Mouse (Mus musculus) heart, adult 2 months (tissue): ENCODE measurements around the gene Med17. TPM values are rescaled to one million over a fixed set of nuclear protein-coding genes. Genes with fewer than 3 reads are reported as not detected.

Experiments used
- DNase-seq, 2 experiments: peaks; one replicate each; pipeline ENCODE4 v3.0.0; 2021
- H3K27ac ChIP-seq: fragments of 200-600 bp; 2 replicates; pipeline ENCODE4 v1.8.1; 2022
- H3K27me3 ChIP-seq: fragments of 200-500 bp; 2 replicates; pipeline ENCODE4 v1.6.1; 2012; ENCODE audit warnings: mild to moderate bottlenecking, low read length, inconsistent platforms, mixed read lengths; ENCODE audit not compliant: control insufficient read depth, insufficient read depth
- H3K36me3 ChIP-seq: fragments of 200-500 bp; 2 replicates; pipeline ENCODE4 v1.6.1; 2012; ENCODE audit warnings: low read length, inconsistent platforms; ENCODE audit not compliant: control insufficient read depth, insufficient read depth
- H3K4me1 ChIP-seq: fragments of 200-500 bp; 2 replicates; pipeline ENCODE4 v1.6.1; 2011; ENCODE audit warnings: low read length; ENCODE audit not compliant: control insufficient read depth, insufficient read depth
- H3K4me3 ChIP-seq: fragments of 200-600 bp; 2 replicates; pipeline ENCODE4 v1.8.1; 2022
- H3K79me2 ChIP-seq: fragments of 200-500 bp; replicated peaks from 2 replicates; pipeline ENCODE4 v1.6.1; 2012; ENCODE audit warnings: mild to moderate bottlenecking, inconsistent platforms, low read length, moderate library complexity, mixed read lengths; ENCODE audit not compliant: control insufficient read depth, insufficient read depth
- H3K9ac ChIP-seq: fragments of 200-500 bp; 2 replicates; pipeline ENCODE4 v1.6.1; 2012; ENCODE audit warnings: low read depth, mild to moderate bottlenecking, control low read depth, inconsistent platforms, low read length, mixed read lengths
- CTCF ChIP-seq: fragments of 200-600 bp; IDR thresholded peaks from 2 replicates; pipeline ENCODE4 v1.8.1; 2022; ENCODE audit warnings: antibody characterized with exemption, mild to moderate bottlenecking, moderate library complexity
- EP300 ChIP-seq: fragments of 200-500 bp; IDR thresholded peaks from 2 replicates; pipeline ENCODE4 v1.6.1; 2011; ENCODE audit warnings: low read depth, low read length, control low read depth; ENCODE audit not compliant: insufficient read depth
- POLR2A ChIP-seq: fragments of 200-500 bp; IDR thresholded peaks from 2 replicates; pipeline ENCODE4 v1.6.1; 2011; ENCODE audit warnings: mild to moderate bottlenecking, low read depth, low read length, control low read depth; ENCODE audit not compliant: insufficient read depth
- WGBS: fragments of 180-500 bp; shearing (Covaris S2); methylation state at CpG from one replicate; pipeline ENCODE4 v1.1.7; 2018; 5-methylcytosine and 5-hydroxymethylcytosine counted together
- intact Hi-C: fragments of 180-260 bp; cut with DNase I; formaldehyde crosslinking; loops from one replicate; pipeline ENCODE4 v1.15.1; 2025
- polyA plus RNA-seq: library from polyadenylated mRNA; depleted of rRNA; stranded (reverse); fragments of >200 nt; gene quantifications from 2 replicates; pipeline ENCODE4 v1.2.3, GENCODE M21; 2012
- total RNA-seq, 2 experiments: library from RNA; stranded (reverse); gene quantifications; 2 replicates each; pipeline ENCODE4 v1.2.3; 2021

Med17 gene
- total and polyA plus RNA-seq, 3 experiments: 10.3 to 14.6 (median 14.3) TPM

- peak overlapping the region; percentile 39 for H3K4me3 ChIP-seq
- DNase-seq: no peak
- WGBS: 58% methylated on average over 16 of the region's 16 CpGs
Measured at GRCm38 (mm10) chr9:15238297-15238990, 41.3 kb downstream of the Med17 start.

GRCm38 (mm10) chr9:15237516-15238296, 42.0 kb downstream of the Med17 start:
- H3K36me3 ChIP-seq: no peaks in the 10 kb centered on the region
- H3K4me1 ChIP-seq: peaks cover 4% of the 10 kb centered on the region
- no peaks in the 10 kb centered on the region for H3K79me2 ChIP-seq
- no peak overlapping the region for H3K9ac ChIP-seq
- intact Hi-C loops: no loop called here
- 32% methylated on average over 14 of the region's 14 CpGs for WGBS
- peak in 1 of 2 experiments; percentile 11 for DNase-seq
- TF ChIP-seq CTCF: no peak
- no peak for TF ChIP-seq EP300
- no peak for TF ChIP-seq POLR2A
- H3K27ac ChIP-seq: no peak overlapping the region; the same call in 1 of the 2 replicates
- H3K4me3 ChIP-seq: no peak overlapping the region
- peaks cover 2% of the 10 kb centered on the region; the same call in 1 of the 2 replicates for H3K27me3 ChIP-seq

More at GRCm38 (mm10) chr9:15238297-15238990, 41.3 kb downstream of the Med17 start:
- Histone ChIP-seq H3K27ac (no peak overlapping the region; the same call in 1 of the 2 replicates), H3K79me2 (no peaks in the 10 kb centered on the region), H3K9ac (no peak overlapping the region), H3K36me3 (no peaks in the 10 kb centered on the region), H3K27me3 (peaks cover 2% of the 10 kb centered on the region; the same call in 1 of the 2 replicates), H3K4me1 (peaks cover 4% of the 10 kb centered on the region)
- TF ChIP-seq CTCF: no peak
- TF ChIP-seq EP300: no peak
- TF ChIP-seq POLR2A: no peak
- intact Hi-C loops: no loop called here

GRCm38 (mm10) chr9:15235986-15236385, 43.7 kb downstream of the Med17 start:
- TF ChIP-seq POLR2A (no peak), EP300 (no peak), CTCF (no peak)
- Histone ChIP-seq H3K36me3 (no peaks in the 10 kb centered on the region), H3K4me3 (no peak overlapping the region), H3K27ac (no peak overlapping the region), H3K4me1 (peaks cover 4% of the 10 kb centered on the region), H3K79me2 (no peaks in the 10 kb centered on the region), H3K9ac (no peak overlapping the region), H3K27me3 (peaks cover 2% of the 10 kb centered on the region; the same call in 1 of the 2 replicates)
- intact Hi-C loops: no loop called here
- 91% methylated on average over 3 of the region's 3 CpGs for WGBS
- no peak for DNase-seq

GRCm38 (mm10) chr9:15233604-15234003, 46.1 kb downstream of the Med17 start:
- WGBS: 81% methylated on average over 1 of the region's 1 CpGs
- Histone ChIP-seq H3K79me2 (no peaks in the 10 kb centered on the region), H3K27me3 (no peaks in the 10 kb centered on the region; the same call in 1 of the 2 replicates), H3K27ac (no peak overlapping the region), H3K4me1 (peaks cover 2% of the 10 kb centered on the region), H3K36me3 (no peaks in the 10 kb centered on the region), H3K4me3 (no peak overlapping the region), H3K9ac (no peak overlapping the region)
- TF ChIP-seq CTCF: no peak
- TF ChIP-seq EP300: no peak
- no peak for TF ChIP-seq POLR2A
- intact Hi-C loops: no loop called here
- no peak for DNase-seq

GRCm38 (mm10) chr9:15232445-15232844, 47.3 kb downstream of the Med17 start:
- Histone ChIP-seq H3K36me3 (no peaks in the 10 kb centered on the region), H3K4me1 (no peaks in the 10 kb centered on the region), H3K27ac (no peak overlapping the region), H3K27me3 (no peaks in the 10 kb centered on the region; the same call in 1 of the 2 replicates), H3K4me3 (no peak overlapping the region), H3K9ac (no peak overlapping the region), H3K79me2 (no peaks in the 10 kb centered on the region)
- DNase-seq: no peak
- 89% methylated on average over 3 of the region's 3 CpGs for WGBS
- intact Hi-C loops: no loop called here
- TF ChIP-seq CTCF: no peak
- TF ChIP-seq EP300: no peak

GRCm38 (mm10) chr9:15224912-15225311, 54.8 kb downstream of the Med17 start:
- Histone ChIP-seq H3K36me3 (no peaks in the 10 kb centered on the region), H3K4me1 (no peaks in the 10 kb centered on the region), H3K27ac (no peak overlapping the region), H3K27me3 (no peaks in the 10 kb centered on the region), H3K9ac (no peak overlapping the region), H3K4me3 (no peak overlapping the region), H3K79me2 (no peaks in the 10 kb centered on the region)
- intact Hi-C loops: no loop called here
- DNase-seq: no peak
- 37% methylated on average over 2 of the region's 2 CpGs for WGBS
- TF ChIP-seq CTCF (no peak), POLR2A (no peak), EP300 (no peak)
